Mouse (Mus musculus): ENCODE results near the gene Tchp.

Tchp gene

DNA sequence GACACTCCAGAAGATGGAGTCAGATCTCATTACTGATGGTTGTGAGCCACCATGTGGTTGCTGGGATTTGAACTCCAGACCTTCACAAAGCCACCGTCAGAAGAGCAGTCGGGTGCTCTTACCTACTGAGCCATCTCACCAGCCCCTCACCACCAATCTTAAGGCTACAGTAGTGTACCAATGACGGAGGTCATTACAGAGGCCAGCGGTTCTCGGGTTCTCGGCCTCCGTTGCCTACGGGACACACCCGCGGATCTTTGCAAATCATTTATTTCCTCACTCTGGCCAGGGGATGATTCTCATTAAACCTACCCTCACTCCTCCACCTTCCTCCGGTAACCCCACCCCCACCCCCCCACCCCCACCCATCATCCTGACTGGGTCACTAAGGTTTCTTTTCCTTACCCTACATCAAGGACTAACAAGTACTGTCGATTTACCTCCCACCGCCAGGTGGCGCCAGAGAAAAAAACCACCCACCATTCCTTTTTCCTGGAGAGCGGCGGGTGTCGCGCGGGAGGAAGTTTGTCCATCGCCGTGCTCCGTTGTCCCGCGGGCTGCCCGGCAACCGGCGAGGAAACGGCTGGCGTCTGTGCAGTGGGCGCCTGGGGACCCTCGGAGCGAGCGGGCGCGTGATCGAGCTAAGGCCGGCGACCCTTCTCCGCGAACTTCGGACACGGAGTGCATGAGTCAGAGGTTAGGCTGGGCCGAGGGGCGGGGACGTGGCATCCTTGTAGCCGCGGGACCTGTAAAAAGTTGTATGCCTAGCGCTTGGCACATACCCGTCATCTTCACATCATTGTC, at the start of gene Tchp:
Tchp (plus strand) TSS at position 496 of the 804 bp plus-strand sequence.
- DNase-seq (ENCODE audit: low spot score in 2 of 2): peak; percentile 84 to 86

- DNase-seq (ENCODE audit: low spot score in 2 of 2): no peak
Measured at GRCm38 (mm10) chr5:114658255-114658654, 49.3 kb upstream of the Tchp start, which contains the start of gene Trpv4. TSS of gene Trpv4 (minus strand) at chr5:114658421.

DNA sequence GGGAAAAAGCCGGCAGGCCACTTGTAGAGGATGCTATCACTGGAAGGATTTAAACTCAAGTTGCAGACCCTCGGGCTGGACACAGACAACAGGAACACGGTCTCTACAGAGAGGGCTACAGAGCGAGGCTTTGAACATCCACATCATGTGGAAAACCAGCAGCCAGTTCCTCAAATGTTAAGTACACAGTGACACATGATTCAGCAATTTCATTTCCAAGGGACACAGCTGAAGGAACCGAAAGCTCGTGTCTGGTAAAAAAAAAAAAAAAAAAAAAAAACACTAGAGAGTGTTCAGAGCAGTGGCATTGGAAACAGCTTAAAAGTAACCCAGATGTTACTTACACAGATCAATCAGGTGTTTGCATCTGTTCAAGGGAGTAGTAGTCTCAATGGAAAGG, 46.5 kb upstream of the Tchp start:
- DNase-seq (ENCODE audit: low spot score in 2 of 2): no peak

- DNase-seq (ENCODE audit: low spot score in 2 of 2): no peak
Measured at GRCm38 (mm10) chr5:114664139-114664538, 43.4 kb upstream of the Tchp start.

DNA sequence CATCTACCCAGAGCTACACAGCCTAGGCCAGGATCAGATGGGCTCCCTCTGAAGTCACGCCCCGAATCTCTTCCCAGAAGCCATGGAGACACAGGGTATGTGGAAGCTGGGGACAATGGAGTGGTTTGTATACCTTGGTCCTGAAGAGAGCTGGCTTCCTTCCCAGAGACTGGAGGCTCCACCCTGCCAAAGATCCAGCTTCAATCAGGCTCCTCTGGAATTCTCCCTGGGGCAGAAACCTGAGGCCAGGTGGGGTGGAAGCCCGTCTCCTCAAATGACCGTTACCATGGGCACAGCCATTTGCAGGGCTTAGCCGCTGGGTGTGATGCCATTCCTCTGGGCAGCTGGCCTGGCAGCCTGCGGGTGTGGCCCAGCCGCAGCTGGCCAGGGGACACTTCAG, 42.8 kb upstream of the Tchp start:
- no peak for DNase-seq (ENCODE audit: low spot score in 2 of 2)

DNA sequence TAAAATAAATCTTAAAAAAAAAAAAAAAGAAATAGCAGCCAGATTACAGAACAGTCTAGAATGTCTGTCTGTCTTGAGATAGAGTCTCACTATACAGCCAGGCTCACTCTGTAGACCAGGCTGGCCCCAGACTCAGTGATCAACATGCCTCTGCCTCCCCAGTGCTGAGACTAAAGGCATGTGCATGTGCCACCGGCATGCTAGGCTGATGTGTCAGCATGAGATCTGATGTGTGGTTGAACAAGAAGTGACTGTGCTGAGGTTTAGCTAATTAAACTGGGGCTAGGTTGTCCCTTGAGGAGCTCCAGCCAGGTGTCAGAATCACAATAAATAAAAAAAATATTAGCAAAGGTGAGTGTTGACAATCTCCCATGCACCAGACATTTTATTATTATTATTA, 40.9 kb upstream of the Tchp start:
- no peak for DNase-seq (ENCODE audit: low spot score in 2 of 2)

DNA sequence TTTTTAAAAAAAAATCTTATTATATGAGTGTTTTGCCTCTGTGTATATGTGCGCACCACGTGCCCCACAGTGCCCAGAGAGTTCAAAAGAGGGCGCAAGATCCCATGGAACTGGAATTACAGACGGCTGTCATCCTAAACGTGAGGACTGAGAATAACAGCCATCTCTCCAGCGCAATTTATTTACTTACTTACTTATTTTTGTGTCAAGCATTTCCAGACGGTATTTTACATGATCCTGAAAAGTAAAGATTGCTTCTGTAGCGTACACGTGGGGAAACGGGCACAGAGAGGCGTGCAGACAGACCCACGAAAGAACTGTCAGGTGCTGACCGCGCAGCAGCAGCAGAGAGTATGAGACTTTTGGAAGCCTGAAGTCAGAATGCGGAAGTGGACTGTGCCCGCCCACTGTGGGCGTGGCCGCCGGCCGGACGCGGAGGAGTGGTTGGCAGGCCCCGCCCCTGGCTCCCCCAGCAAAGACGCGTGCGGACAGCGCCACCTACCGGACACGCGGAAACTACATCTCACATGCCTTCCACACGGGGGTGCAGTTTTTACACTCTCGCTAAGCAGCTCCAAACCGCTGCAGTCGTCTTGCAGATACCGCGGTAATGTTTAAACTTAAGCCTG, 40.2 kb upstream of the Tchp start:
- DNase-seq (ENCODE audit: low spot score in 2 of 2): peak; percentile 93 to 95

DNA sequence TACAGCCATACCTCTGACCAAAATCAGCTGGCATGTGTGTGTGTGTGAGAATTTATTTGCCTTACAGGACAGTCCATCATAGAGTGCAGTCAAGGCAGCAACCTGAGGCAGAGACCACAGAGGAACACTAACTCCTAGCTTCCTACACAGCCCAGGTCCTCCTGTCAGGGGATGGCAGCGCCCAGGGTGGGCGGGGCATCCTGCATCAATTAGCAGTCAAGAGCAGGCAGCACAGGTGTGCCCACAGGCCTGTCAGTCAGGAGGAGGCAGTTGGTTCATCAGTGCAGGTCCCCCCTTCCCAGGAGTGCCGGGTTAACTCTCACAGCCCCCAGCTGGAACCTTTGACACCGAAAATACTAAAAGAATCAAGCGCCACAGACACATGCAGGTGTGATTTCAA, 38.5 kb upstream of the Tchp start:
- no peak for DNase-seq (ENCODE audit: low spot score in 2 of 2)

GRCm38 (mm10) chr5:114673114-114673513, 34.4 kb upstream of the Tchp start:
- no peak for DNase-seq (ENCODE audit: low spot score in 2 of 2)

- DNase-seq (ENCODE audit: low spot score in 2 of 2): no peak
Measured at GRCm38 (mm10) chr5:114674594-114674993, 33.0 kb upstream of the Tchp start.

DNA sequence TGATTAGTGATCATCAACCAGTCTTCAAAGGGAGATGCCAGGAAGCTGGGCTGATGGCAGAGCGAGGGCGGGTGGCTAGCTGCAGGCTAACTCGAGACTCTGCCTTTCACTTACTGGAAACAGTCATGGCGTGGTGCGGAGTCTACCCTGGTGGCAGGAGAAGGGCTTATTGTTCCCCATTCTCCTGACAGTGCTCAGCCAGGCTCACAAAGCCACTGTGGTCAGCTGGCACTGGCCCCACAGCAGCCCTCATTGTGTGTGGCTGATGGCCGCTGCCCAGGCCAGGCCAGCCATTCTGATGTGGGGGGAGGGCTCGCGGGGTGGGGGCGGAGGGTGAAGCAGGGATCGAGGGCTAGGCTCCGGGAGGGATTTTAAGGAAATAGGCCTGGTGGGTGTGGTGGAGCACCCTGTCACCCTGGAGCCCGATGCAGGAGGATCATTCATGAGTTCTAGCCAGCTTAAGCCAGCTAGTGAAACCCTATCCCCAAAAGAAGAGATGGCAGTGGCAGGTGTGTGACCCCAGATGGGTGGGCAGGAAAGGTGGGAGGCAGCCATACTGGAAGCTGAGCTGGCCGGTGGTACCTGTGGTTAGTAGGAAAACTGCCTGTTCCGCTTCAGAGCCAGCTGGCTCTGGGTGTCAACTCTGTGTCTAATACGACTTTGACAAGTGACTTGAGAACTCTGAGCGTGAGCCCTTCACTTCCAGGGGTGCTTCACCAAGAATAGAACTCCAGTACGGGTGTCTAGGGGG, 27.5 kb upstream of the Tchp start:
- DNase-seq (ENCODE audit: low spot score in 2 of 2): no peak

GRCm38 (mm10) chr5:114680676-114681285, 26.8 kb upstream of the Tchp start:
- DNase-seq (ENCODE audit: low spot score in 2 of 2): no peak

DNA sequence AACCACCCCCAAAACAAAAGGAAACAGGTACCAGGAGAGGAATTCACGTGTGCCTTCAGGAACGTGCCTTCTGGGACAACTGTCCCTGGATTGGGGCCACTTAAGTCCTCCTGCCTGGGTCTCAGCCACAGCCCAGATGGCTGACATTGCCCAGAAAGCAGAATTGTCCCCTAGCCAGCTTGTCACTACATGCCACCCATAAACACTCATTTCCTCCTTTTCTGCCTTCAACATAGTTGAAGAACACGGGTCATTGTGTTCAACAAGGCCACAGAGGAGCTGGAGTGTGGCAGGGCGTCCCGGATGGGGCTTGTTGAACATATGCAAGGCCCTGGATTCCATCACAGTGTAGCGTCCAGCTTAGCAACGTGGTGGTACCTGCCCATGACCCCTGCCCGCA, 25.8 kb upstream of the Tchp start:
- DNase-seq (ENCODE audit: low spot score in 2 of 2): no peak

GRCm38 (mm10) chr5:114685986-114686385, 21.6 kb upstream of the Tchp start:
- DNase-seq (ENCODE audit: low spot score in 2 of 2): no peak

DNA sequence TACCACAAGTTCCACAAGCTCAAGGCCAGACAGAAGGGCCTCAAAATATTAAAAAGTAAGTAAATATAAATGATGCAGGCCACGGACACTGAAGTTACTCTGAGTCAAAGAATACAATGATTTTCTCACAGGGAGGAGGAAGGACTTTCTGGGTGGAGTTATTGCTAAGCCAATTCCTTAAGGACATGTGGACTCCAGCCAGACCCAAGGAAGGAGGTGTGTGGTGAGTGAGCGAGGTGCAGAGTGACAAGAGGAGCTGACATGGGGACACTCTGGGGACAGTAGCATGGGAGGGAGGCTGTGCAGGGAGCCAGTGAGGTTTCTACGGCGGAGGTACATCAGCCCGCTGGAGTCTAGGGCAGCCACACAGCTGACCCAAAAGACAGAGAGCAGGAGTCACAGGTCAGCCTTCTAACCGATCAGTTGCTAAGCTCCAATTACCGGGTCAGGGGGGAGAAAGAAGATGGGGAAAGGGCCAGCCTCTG, 20.8 kb upstream of the Tchp start:
- DNase-seq (ENCODE audit: low spot score in 2 of 2): no peak

DNA sequence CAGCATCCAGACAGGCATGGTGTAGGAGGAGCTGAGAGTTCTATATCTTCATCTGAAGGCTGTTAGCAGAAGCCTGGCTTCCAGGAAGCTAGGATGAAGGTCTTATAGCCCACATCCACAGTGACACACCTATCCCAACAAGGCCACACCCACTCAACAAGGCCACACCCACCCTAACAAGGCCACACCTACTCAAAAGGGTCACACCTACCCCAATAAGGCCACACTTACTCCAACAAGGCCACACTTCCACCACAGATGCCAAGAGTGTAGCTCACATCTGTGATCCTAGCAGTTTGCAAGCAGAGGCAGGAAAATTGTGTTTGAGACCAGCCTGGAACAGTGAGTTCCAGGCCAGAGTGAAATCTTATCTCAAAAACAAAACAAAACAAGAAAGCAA, 19.7 kb upstream of the Tchp start:
- no peak for DNase-seq (ENCODE audit: low spot score in 2 of 2)

GRCm38 (mm10) chr5:114688703-114689102, 18.9 kb upstream of the Tchp start:
- no peak for DNase-seq (ENCODE audit: low spot score in 2 of 2)

- DNase-seq (ENCODE audit: low spot score in 2 of 2): no peak
Measured at GRCm38 (mm10) chr5:114689700-114690366, 17.7 kb upstream of the Tchp start.

GRCm38 (mm10) chr5:114690633-114691567, 16.7 kb upstream of the Tchp start, which contains the start of gene Gltp:
TSS of gene Gltp (minus strand) at chr5:114690984.
- DNase-seq (ENCODE audit: low spot score in 2 of 2): peak; percentile 92

- DNase-seq (ENCODE audit: low spot score in 2 of 2): no peak
Measured at GRCm38 (mm10) chr5:114695775-114696174, 11.8 kb upstream of the Tchp start.

Measured in right cerebral cortex, postnatal 36 days (tissue).